Mouse (Mus musculus): ENCODE measurements around the gene Prss58. TPM values are rescaled to one million over a fixed set of nuclear protein-coding genes. Genes with fewer than 3 reads are reported as not detected.

Prss58 gene
- total RNA-seq (2015; ENCODE audit: low replicate concordance), result not detected in 2 replicates
- total RNA-seq (2017; ENCODE audit: low replicate concordance), result not detected in 2 replicates

DNA sequence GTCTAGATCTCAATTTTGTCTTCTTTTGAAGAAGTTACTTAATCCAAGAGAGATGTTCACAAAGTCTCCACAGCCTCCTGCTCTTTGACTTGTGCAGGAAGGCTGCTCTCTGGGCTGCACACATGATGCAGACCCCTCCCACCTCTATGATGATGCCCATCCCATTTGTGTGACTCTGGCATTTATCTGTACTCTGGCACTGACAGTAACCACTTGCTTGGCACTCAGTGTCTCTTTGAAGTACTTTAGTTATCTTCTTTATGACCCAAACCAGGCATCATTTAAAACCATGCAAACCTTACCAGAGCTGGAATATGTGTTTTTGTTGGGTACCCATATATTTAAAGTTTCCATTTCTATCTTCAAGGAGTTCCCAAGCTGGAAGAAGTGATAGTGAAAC lies at the start of gene Prss58:
Gene Prss58 (minus strand): TSS at position 101 of the 400 bp plus-strand sequence.
- no peak for ATAC-seq (replicated peaks; ENCODE audit: low FRiP score, poor library complexity, severe bottlenecking)

GRCm38 (mm10) chr6:40940457-40940856 lies 40.3 kb upstream of the Prss58 start, which contains the start of gene 1700074P13Rik:
TSS of gene 1700074P13Rik (minus strand) at chr6:40940557.
- ATAC-seq (replicated peaks; ENCODE audit: low FRiP score, poor library complexity, severe bottlenecking), result no peak

DNA sequence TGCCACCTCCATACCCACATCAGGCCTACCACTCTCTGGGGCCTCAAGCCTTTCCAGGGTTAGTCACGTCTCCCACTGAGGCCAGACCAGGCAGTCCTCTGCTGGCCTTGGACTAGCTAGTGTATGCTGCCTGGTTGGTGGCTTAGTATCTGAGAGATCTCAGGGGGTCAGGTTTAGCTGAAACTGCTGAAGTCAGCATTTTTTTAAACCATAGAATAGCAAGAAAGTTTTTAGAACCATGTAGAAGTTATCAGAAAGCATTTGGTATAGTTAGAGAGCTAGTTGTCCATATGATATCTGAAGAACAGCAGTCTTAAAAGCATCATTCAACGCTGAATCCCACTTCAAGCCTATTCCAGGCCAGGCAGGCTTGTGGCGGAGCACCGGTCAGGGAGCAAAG lies 19.8 kb upstream of the Prss58 start:
- no peak for ATAC-seq (replicated peaks; ENCODE audit: low FRiP score, poor library complexity, severe bottlenecking)

- no peak for ATAC-seq (replicated peaks; ENCODE audit: low FRiP score, poor library complexity, severe bottlenecking)
These were observed 5.5 kb downstream of the Prss58 start for GRCm38 (mm10) chr6:40894716-40895115.

GRCm38 (mm10) chr6:40893577-40893976 lies 6.6 kb downstream of the Prss58 start:
- ATAC-seq (replicated peaks; ENCODE audit: low FRiP score, poor library complexity, severe bottlenecking), result no peak

DNA sequence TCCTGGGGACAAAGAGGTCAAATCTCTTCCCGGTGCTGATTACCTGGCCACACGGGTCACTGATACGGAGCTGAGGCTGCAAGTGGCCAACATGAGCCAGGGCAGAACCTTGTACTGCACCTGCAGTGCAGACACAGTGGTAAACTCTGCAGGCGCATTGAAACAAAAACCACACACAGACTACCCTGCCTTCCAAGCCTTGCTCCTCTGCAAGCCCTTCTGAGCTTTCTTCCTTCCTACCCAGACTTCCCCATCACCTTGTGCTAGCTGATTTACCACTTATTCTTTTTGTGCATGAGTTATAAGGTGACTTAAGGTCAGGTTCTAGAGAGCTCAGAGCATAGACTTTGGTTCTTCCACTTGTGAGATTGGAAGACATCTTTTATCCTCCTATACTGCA lies 8.4 kb downstream of the Prss58 start:
- ATAC-seq (replicated peaks; ENCODE audit: low FRiP score, poor library complexity, severe bottlenecking), result no peak

- ATAC-seq (replicated peaks; ENCODE audit: low FRiP score, poor library complexity, severe bottlenecking), result no peak
These were observed 9.2 kb downstream of the Prss58 start for GRCm38 (mm10) chr6:40890973-40891372.

- no peak for ATAC-seq (replicated peaks; ENCODE audit: low FRiP score, poor library complexity, severe bottlenecking)
These were observed 12.8 kb downstream of the Prss58 start, which contains the start of gene Moxd2 for GRCm38 (mm10) chr6:40887394-40887793. TSS of gene Moxd2 (minus strand) at chr6:40887494.

DNA sequence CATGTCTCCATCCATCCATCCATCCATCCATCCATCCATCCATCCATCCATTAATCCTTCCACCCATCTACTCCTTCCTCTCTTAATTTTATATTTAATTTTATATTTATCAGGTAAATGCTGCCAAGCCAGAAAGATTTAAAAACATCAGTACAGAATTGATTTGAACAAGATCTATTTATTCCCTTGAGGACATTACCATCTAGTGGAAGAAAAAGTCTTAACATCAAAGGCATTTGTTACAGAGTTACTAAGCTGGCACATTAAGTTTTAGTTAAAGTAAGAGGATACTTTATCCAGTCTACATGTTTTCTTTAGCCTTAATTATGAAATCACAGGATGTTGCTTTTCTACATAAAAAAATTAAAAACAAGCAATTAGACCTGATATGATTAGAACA lies 54.9 kb downstream of the Prss58 start:
- no peak for ATAC-seq (replicated peaks; ENCODE audit: low FRiP score, poor library complexity, severe bottlenecking)

Other genes with a start within 250 kb of the Prss58 start
- not detected in 2 replicates for gene Moxd2, start 12.9 kb downstream of the Prss58 start, total RNA-seq (2015; ENCODE audit: low replicate concordance)
- not detected in 2 replicates for gene Moxd2, start 12.9 kb downstream of the Prss58 start, total RNA-seq (2017; ENCODE audit: low replicate concordance)
- gene 1700074P13Rik, start 40.2 kb upstream of the Prss58 start, total RNA-seq (2015; ENCODE audit: low replicate concordance), result not detected in 2 replicates
- not detected in 2 replicates for gene 1700074P13Rik, start 40.2 kb upstream of the Prss58 start, total RNA-seq (2017; ENCODE audit: low replicate concordance)
- gene Gm4744, start 51.5 kb upstream of the Prss58 start, total RNA-seq (2015; ENCODE audit: low replicate concordance), result not detected in 2 replicates
- gene Gm4744, start 51.5 kb upstream of the Prss58 start, total RNA-seq (2017; ENCODE audit: low replicate concordance), result not detected in 2 replicates
- not detected in 2 replicates for gene 1810009J06Rik, start 64.4 kb upstream of the Prss58 start, total RNA-seq (2015; ENCODE audit: low replicate concordance)
- not detected in 2 replicates for gene 1810009J06Rik, start 64.4 kb upstream of the Prss58 start, total RNA-seq (2017; ENCODE audit: low replicate concordance)
- gene Gm2663, start 99.1 kb upstream of the Prss58 start, total RNA-seq (2015; ENCODE audit: low replicate concordance), result not detected in 2 replicates
- not detected in 2 replicates for gene Gm2663, start 99.1 kb upstream of the Prss58 start, total RNA-seq (2017; ENCODE audit: low replicate concordance)
- not detected in 2 replicates for gene 2210010C04Rik, start 135.1 kb upstream of the Prss58 start, total RNA-seq (2015; ENCODE audit: low replicate concordance)
- gene 2210010C04Rik, start 135.1 kb upstream of the Prss58 start, total RNA-seq (2017; ENCODE audit: low replicate concordance), result not detected in 2 replicates